Mouse (Mus musculus) testis, postnatal 14 days (tissue): ENCODE measurements around the gene Fdx1.

Source experiments
- DNase-seq: peaks from one replicate; pipeline ENCODE4 v3.0.0; 2021; ENCODE audit warnings: low spot score

Gene Fdx1

GRCm38 (mm10) chr9:51961190-51961909, 2.0 kb downstream of the Fdx1 start:
- DNase-seq, result no peak

DNA sequence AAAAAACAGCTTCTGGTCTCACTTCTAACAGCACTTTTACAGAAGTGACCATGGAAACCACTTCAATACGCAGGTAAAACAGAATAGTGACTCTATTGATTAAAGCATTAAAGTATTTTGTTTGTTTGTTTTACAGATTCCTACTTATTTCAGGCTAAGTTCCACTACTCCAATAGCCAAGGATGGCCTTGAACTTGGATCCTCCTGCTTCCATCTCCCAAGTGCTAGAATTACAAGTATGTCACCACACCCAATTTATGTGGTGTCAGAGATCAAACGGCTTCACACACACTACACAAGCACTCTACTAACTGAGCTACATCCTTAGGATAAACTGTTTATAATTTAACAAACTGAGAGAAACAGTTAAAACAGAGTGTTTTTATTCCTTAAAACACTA, 3.0 kb downstream of the Fdx1 start:
- no peak for DNase-seq

DNA sequence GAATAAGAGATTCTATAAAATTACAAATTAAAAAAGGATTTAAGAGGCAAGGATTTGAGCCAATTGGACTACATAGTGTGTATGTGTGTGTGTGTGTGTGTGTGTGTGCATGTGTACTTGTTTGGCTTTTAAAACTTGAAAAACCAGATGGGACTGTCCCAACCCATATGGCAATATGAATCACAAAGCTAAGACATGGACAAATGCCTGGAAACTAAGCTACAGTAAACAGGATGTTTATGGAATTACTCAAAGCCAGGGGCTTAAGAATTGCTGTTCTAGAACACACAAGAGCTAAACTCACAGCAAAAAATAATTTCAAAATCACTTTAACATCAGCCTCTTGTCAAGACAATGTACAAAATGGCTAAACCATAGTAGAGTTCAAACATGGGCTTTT, 4.4 kb downstream of the Fdx1 start:
- DNase-seq, result no peak

- no peak for DNase-seq
These were observed 6.3 kb downstream of the Fdx1 start for GRCm38 (mm10) chr9:51957025-51957424.

GRCm38 (mm10) chr9:51956484-51956883, 6.9 kb downstream of the Fdx1 start:
- no peak for DNase-seq

DNA sequence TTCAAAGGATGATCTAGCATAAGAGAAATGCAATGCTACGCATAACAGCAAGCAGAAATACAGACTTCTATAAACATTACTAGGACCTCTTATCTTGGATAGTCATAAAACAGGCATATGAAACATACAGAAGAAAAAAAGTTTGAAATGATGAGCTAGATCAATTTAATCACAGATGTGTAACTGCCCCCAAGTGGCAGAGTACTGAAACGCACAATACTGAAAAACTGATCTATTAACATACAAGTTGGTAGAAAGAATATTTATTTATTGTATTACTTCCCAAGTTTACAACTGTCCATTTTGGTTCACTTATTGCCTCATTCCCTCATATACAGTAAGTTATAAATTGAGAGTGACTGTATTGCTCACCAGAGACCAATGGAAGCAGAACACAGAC, 12.0 kb downstream of the Fdx1 start:
- no peak for DNase-seq

DNA sequence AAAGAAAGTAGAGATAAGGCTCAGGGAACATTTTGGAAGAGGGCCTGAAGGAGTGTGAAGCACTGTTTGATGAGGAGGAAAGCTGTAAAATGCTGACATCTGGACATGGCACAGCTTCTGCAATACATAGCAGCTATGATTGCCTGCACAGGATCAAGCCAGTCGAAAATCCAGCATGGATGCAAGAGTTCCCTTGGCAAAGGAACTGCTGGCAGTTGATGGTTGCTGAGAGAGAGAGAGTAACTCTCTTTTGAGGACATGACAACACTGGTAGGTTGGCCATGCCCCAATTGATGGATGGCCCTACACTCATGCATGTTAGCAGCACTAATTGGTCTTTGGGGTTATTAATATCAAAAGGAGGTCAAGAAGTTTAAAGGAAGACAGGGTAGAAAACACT, 12.7 kb downstream of the Fdx1 start:
- DNase-seq, result no peak

DNA sequence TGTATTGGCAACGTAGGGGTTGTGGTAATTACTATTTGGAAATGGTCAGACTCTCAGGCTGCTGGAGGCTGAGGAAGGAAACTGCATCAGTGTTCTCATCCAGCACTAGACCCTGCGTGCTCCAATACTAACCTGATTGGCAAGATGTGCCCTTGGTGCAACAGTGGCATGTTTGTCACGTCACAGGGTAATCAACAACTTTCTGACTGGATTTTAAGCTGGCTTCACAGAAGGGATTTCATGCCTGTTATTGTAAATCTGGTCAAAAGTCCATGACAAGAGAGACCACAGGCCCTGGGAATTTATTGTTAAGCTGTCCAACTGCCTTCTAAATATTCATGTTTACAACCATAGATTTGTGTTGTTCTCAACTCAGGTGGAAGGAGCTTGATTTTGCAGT, 13.1 kb downstream of the Fdx1 start:
- no peak for DNase-seq

- DNase-seq, result no peak
These were observed 19.4 kb downstream of the Fdx1 start for GRCm38 (mm10) chr9:51943934-51944333.

- DNase-seq, result no peak
These were observed 28.7 kb downstream of the Fdx1 start for GRCm38 (mm10) chr9:51934641-51935040.

DNA sequence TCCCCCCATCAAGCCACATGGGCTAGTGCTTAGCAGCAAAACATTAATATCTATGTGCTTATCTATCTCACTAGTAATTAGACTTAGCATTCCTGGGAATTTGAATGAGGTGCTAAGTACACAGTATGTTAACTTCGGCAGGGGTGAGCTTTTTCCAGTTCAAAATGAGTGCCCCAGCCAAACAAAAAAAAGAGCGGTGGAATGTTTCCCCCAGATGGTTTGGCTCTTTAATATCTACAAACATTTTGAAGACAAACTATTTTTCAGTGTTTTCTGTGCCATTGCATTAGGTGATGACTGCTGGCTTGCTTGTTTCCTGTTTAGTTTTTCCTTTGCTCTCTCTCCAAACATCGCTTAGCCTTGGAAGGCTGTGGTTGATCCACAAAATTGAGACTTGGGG, 31.4 kb downstream of the Fdx1 start:
- no peak for DNase-seq

DNA sequence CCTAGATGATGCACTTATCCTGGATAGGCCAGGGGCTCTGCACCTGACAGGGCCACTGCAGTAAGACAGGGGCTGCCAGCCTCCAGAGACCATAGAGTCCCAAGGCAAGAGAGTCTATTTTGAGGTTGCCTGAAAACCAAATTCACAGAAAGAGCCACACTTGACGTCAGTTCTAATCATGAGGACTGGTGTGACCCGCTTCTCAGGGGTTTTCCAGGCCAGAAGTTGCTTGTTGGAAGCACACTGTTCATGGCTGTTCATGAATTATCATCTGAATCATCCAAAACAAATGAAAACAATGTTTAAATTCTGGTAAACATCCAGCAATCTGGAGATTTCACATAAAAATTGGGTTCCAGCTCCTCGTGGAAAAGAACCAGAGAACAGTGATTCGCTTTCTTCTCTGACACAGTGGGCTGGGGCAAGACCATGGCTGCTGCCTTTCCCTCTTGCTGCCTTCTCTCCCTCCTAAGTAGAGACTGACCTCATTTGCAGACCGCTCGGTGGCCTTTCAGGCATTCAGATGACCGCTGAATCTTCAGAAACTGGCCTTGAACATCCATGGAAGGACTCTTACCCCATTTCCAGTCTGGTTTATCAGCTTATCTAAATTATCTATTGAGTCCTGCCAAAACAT, 32.2 kb downstream of the Fdx1 start:
- DNase-seq, result no peak

DNA sequence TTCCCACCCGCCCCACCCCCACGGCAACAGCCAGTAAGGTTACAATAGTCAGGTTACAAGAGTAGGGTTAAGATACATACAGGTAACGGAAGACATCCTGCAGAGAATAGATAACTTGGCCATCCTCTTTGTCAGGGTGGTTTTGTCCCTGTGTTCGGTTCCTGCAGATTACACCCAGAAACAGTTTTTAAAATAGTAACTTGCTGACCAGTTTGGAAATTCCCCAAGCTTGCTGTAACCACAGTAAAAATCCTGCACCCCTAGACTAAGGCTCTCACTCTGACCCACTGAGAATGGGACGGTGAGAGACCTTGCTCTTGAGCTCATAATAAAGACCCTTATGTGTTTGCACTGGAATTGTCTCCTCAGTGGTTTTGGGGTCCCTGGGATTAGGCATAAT, 33.4 kb downstream of the Fdx1 start:
- no peak for DNase-seq

DNA sequence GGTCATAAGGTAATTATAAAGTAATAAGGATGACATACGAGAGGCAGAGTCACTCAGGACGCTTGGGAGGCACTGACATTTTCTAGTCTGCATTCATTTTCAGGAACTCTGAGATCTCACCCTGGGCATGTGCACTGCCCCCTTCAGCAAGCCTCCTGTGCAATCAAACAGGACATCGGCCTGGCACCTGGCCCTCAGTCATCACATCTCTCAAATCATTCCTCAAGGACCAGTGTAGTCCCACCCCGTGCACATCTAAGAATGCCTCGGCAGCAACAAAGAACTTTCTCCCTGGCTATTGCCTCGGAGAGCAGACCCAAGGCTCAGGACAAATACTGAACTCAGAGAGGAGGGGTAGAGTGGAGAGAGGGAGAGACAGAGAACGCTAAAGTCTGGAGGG, 34.7 kb downstream of the Fdx1 start:
- DNase-seq, result no peak

DNA sequence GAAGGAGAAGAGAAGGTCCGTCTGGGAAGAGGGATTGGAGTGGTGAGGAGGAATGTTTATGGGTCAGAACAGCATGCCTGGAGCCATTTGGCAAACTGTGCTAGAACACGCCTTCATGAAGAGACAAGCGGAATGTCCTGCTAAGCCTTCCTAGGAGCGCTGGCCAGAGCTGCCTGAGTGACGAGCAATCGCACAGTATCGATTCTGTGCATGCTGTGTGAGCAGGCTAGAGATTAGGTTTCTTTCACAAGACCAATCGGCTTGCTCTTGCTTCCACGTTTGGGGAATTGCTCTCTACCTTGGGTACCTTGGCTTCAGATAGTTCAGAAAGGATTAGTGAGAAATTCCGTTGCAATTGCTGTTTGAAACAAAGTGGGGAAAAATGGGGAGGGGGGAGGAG, 35.2 kb downstream of the Fdx1 start:
- peak; percentile 7 for DNase-seq

GRCm38 (mm10) chr9:51927680-51928079, 35.7 kb downstream of the Fdx1 start:
- no peak for DNase-seq

GRCm38 (mm10) chr9:51926629-51927028, 36.7 kb downstream of the Fdx1 start:
- no peak for DNase-seq

- DNase-seq, result no peak
These were observed 38.7 kb downstream of the Fdx1 start for GRCm38 (mm10) chr9:51924551-51925081.

- no peak for DNase-seq
These were observed 40.6 kb downstream of the Fdx1 start for GRCm38 (mm10) chr9:51922756-51923155.

GRCm38 (mm10) chr9:51915580-51915979, 47.8 kb downstream of the Fdx1 start:
- no peak for DNase-seq

DNA sequence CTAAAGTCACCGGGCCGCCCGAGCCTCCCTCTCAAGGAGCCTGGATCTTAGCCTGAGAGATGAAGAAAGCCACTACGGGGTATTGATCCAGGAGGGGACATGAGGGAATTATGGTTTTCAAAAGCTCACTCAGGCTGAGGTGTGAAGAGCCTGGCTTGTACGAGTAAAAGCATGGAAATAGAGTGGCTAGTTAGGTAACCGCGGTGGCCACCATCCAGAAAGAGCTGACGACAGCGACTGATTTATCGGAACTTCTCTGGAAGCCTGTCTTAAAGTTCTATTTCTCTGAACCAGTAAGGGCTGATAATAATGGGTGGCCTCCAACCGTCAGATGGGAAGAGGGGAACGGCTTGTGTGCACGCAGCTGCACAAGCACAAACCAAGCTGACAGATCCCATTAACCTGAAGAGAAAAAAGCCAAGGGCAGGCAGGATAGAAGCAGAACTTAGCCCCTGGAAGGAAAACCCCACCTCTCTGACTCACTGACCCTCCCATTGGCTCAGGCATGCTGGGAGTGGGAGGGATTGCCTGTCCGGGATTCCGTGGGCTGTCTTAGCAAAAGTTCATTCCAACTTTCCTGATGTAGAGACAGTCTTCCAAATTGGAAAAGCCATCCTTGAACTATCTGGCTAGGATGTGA, 48.8 kb downstream of the Fdx1 start:
- peak; percentile 15 for DNase-seq

- peak; percentile 38 for DNase-seq
These were observed 54.5 kb downstream of the Fdx1 start for GRCm38 (mm10) chr9:51908838-51909237.

DNA sequence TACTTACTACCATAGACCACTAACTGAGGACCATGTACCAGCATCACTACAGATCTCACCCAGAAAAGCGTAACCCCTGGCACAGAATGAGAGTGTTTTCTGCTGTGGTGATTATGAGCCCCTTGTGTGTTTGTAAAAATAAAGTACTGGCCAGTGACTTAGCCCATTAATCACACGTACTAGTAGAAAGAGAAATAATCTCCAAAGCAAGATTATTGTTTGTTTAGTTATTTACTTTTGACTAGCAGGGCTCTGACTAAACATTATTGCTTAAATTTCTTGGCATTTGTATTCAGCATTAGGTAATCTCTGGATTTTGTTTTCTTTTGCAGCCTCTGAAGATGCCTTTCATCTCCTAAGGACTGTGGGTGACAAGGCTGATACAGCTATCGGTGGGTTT, 55.1 kb downstream of the Fdx1 start:
- no peak for DNase-seq
